Mouse (Mus musculus) ES-Bruce4 (cell line): ENCODE measurements at regions not wholly inside any gene's neighbourhood (a gene's known extent, or its start where the extent isn't known, plus 50 kb on each side); places are given as distances from the start of the nearest gene placed in this dataset.

Experiments used
- CTCF ChIP-seq: IDR thresholded peaks from one replicate; pipeline ENCODE4 v1.8.1; 2011; ENCODE audit warnings: low read depth, low read length
- POLR2A ChIP-seq: IDR thresholded peaks from one replicate; pipeline ENCODE4 v1.8.1; 2011; ENCODE audit warnings: low read length; ENCODE audit not compliant: insufficient read depth

GRCm38 (mm10) chr14:99509696-99510536, 211.4 kb downstream of the Klf5 start:
- no peak for TF ChIP-seq CTCF
- no peak for TF ChIP-seq POLR2A
